Mouse (Mus musculus) embryonic fibroblast, embryonic 13.5 days (primary cell): ENCODE results near the gene Rbm20. TPM values are rescaled to one million over a fixed set of nuclear protein-coding genes. Genes with fewer than 3 reads are reported as not detected.

Source experiments
- H3K27ac ChIP-seq: 2 replicates; pipeline ENCODE4 v1.5.1; 2012; ENCODE audit warnings: low read length, control low read depth, inconsistent platforms; ENCODE audit not compliant: insufficient read depth
- H3K4me1 ChIP-seq: 2 replicates; pipeline ENCODE4 v1.6.1; 2011; ENCODE audit warnings: low read length; ENCODE audit not compliant: control insufficient read depth, insufficient read depth
- H3K4me3 ChIP-seq: 2 replicates; pipeline ENCODE4 v1.5.1; 2011; ENCODE audit warnings: mild to moderate bottlenecking, control low read depth, low read length; ENCODE audit not compliant: insufficient read depth
- CTCF ChIP-seq: IDR thresholded peaks from 2 replicates; pipeline ENCODE4 v1.5.1; 2011; ENCODE audit warnings: mild to moderate bottlenecking, control low read depth, low read length, moderate library complexity, borderline replicate concordance; ENCODE audit not compliant: insufficient read depth
- POLR2A ChIP-seq: IDR thresholded peaks from 2 replicates; pipeline ENCODE4 v1.6.1; 2011; ENCODE audit warnings: low read depth, mild to moderate bottlenecking, control low read depth, low read length, moderate library complexity
- polyA plus RNA-seq: library from polyadenylated mRNA; stranded (reverse); fragments of >200 nt; gene quantifications from 2 replicates; pipeline ENCODE4 v1.2.4, GENCODE M21; 2011; ENCODE audit warnings: low read depth; ENCODE audit not compliant: missing spikeins, insufficient read length

Gene Rbm20
- polyA plus RNA-seq, 1 experiment: 2.4 TPM

GRCm38 (mm10) chr19:53869427-53870385 is 192.6 kb downstream of the Rbm20 start:
- no peak for TF ChIP-seq POLR2A
- no peak for TF ChIP-seq CTCF
- Histone ChIP-seq H3K4me1 (no peaks in the 10 kb centered on the region), H3K4me3 (no peak overlapping the region), H3K27ac (no peak overlapping the region)

- Histone ChIP-seq H3K4me3 (no peak overlapping the region), H3K27ac (no peak overlapping the region), H3K4me1 (no peaks in the 10 kb centered on the region)
- TF ChIP-seq POLR2A (no peak), CTCF (no peak; the same call in 1 of the 2 replicates)
Measured at GRCm38 (mm10) chr19:53870568-53870967, 193.5 kb downstream of the Rbm20 start.

- Histone ChIP-seq H3K4me3 (no peak overlapping the region), H3K27ac (no peak overlapping the region), H3K4me1 (no peaks in the 10 kb centered on the region)
- no peak for TF ChIP-seq CTCF
Measured at GRCm38 (mm10) chr19:53871502-53871901, 194.4 kb downstream of the Rbm20 start.

- no peak overlapping the region for H3K4me3 ChIP-seq
- no peak for TF ChIP-seq POLR2A
- TF ChIP-seq CTCF: no peak
Measured at GRCm38 (mm10) chr19:53872994-53873713, 196.0 kb downstream of the Rbm20 start.

GRCm38 (mm10) chr19:53875246-53875645 is 198.1 kb downstream of the Rbm20 start:
- Histone ChIP-seq H3K4me1 (no peaks in the 10 kb centered on the region), H3K4me3 (no peak overlapping the region), H3K27ac (no peak overlapping the region)
- no peak for TF ChIP-seq CTCF
- TF ChIP-seq POLR2A: no peak

More at GRCm38 (mm10) chr19:53872994-53873713, 196.0 kb downstream of the Rbm20 start:
- no peak overlapping the region for H3K27ac ChIP-seq
- no peaks in the 10 kb centered on the region for H3K4me1 ChIP-seq

GRCm38 (mm10) chr19:53877779-53878178 is 200.7 kb downstream of the Rbm20 start:
- no peak overlapping the region for H3K4me3 ChIP-seq
- no peak for TF ChIP-seq POLR2A
- no peak for TF ChIP-seq CTCF
- no peaks in the 10 kb centered on the region for H3K4me1 ChIP-seq
- no peak overlapping the region for H3K27ac ChIP-seq

GRCm38 (mm10) chr19:53880460-53880859 is 203.4 kb downstream of the Rbm20 start:
- no peak for TF ChIP-seq CTCF
- TF ChIP-seq POLR2A: no peak
- H3K27ac ChIP-seq: no peak overlapping the region
- no peak overlapping the region for H3K4me3 ChIP-seq
- no peaks in the 10 kb centered on the region for H3K4me1 ChIP-seq

GRCm38 (mm10) chr19:53881786-53882185 is 204.7 kb downstream of the Rbm20 start:
- Histone ChIP-seq H3K4me3 (no peak overlapping the region), H3K4me1 (no peaks in the 10 kb centered on the region), H3K27ac (no peak overlapping the region)
- TF ChIP-seq CTCF: no peak
- TF ChIP-seq POLR2A: no peak

GRCm38 (mm10) chr19:53885450-53885849 is 208.3 kb downstream of the Rbm20 start:
- Histone ChIP-seq H3K27ac (no peak overlapping the region), H3K4me3 (no peak overlapping the region), H3K4me1 (no peaks in the 10 kb centered on the region)
- TF ChIP-seq POLR2A: no peak
- no peak for TF ChIP-seq CTCF

- Histone ChIP-seq H3K4me1 (no peaks in the 10 kb centered on the region), H3K27ac (no peak overlapping the region)
- TF ChIP-seq CTCF (no peak), POLR2A (no peak)
Measured at GRCm38 (mm10) chr19:53886576-53887370, 209.7 kb downstream of the Rbm20 start.

More at GRCm38 (mm10) chr19:53886576-53887370, 209.7 kb downstream of the Rbm20 start:
- H3K4me3 ChIP-seq: no peak overlapping the region
